Mouse (Mus musculus): ENCODE data around the gene Prpf6. TPM values are rescaled to one million over a fixed set of nuclear protein-coding genes. Genes with fewer than 3 reads are reported as not detected.

Gene Prpf6
- polyA plus RNA-seq, 1 experiment from 2014 or later: 75.2 TPM

DNA sequence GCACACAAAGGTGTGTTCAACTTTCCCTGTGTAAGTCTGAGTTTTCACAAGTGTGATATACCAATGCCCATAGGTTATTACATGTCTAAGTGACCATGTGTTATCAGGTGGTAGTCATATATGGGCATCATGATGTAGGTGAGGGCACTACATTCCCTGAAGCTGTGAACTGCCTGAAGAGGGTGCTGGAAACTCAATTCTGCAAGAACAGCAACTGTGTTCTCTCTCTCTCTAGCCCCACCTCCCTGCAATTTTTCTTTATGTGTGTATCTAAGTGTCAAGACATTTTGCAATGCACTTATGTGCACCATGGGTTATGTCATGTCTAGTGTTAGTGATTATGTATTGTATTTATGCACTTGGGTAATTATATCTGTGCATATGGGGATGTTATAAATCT lies 2.3 kb downstream of the Prpf6 start:
- H3K27me3 ChIP-seq (ENCODE audit: insufficient read depth, low read length): no peaks in the 10 kb centered on the region; the same call in 1 of the 2 replicates
- peaks cover 24% of the 10 kb centered on the region for H3K4me1 ChIP-seq (ENCODE audit: insufficient read depth, low read length)
- no peak overlapping the region for H3K27ac ChIP-seq (ENCODE audit: low read length)
- H3K9ac ChIP-seq (replicated peaks; ENCODE audit: low read length): no peak overlapping the region
- ATAC-seq (ENCODE audit: low FRiP score, low TSS enrichment): no peak
- no peak overlapping the region for H3K4me3 ChIP-seq (ENCODE audit: low read length)
- no peak overlapping the region for H3K4me2 ChIP-seq (replicated peaks; ENCODE audit: low read depth, low read length)
- H3K9me3 ChIP-seq (ENCODE audit: low read length): no peaks in the 10 kb centered on the region
- peaks cover 18% of the 10 kb centered on the region for H3K36me3 ChIP-seq (ENCODE audit: insufficient read depth, low read length)

DNA sequence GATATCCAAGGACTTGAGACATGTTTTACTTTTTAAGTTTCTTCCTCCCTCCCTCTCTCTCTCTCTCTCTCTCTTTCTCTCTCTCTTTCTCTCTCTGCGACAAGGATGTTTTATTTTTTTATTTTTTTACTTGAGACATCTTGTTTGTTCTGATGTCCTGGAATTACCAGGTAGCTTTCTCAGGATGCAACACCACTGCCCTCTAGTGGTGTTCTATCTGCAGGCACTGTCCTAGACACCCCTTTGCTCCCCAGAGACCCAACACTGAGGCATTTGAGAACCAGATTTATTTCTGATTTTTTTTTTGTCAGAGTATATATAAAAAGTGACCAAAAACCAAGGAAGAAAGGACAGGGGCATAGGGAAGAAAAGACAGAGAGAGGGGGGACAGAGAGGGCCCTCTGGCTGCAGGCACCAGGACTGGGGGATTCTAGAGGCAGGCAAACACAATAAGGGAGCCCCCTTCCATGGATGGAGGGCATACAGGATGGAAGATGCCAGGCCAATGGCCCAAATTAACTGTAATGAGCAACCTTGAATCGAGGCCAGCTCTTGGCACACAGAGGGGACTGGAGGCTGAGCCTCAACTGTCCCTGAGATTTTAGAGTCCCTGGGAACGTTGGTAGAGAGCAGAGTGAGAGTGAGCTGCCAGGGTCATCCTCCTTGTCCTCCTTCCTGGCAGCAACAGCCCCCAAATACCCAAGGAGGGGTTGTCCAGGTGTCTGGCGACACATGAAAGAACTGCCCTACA lies 3.5 kb downstream of the Prpf6 start:
- Histone ChIP-seq H3K4me3 (ENCODE audit: low read length) (no peak overlapping the region), H3K27ac (ENCODE audit: low read length) (no peak overlapping the region), H3K9ac (replicated peaks; ENCODE audit: low read length) (no peak overlapping the region), H3K27me3 (ENCODE audit: insufficient read depth, low read length) (no peaks in the 10 kb centered on the region; the same call in 1 of the 2 replicates), H3K4me2 (replicated peaks; ENCODE audit: low read depth, low read length) (no peak overlapping the region), H3K36me3 (ENCODE audit: insufficient read depth, low read length) (peaks cover 9% of the 10 kb centered on the region; the same call in 1 of the 2 replicates), H3K9me3 (ENCODE audit: low read length) (no peaks in the 10 kb centered on the region), H3K4me1 (ENCODE audit: insufficient read depth, low read length) (peaks cover 30% of the 10 kb centered on the region)
- 56% methylated on average over 4 of the region's 4 CpGs for WGBS
- ATAC-seq (ENCODE audit: low FRiP score, low TSS enrichment): no peak

- Histone ChIP-seq H3K4me1 (ENCODE audit: insufficient read depth, low read length) (peaks cover 29% of the 10 kb centered on the region), H3K4me2 (replicated peaks; ENCODE audit: low read depth, low read length) (no peak overlapping the region), H3K36me3 (ENCODE audit: insufficient read depth, low read length) (peaks cover 5% of the 10 kb centered on the region; the same call in 1 of the 2 replicates), H3K9me3 (ENCODE audit: low read length) (no peaks in the 10 kb centered on the region), H3K27me3 (ENCODE audit: insufficient read depth, low read length) (no peaks in the 10 kb centered on the region; the same call in 1 of the 2 replicates), H3K4me3 (ENCODE audit: low read length) (no peak overlapping the region), H3K9ac (replicated peaks; ENCODE audit: low read length) (no peak overlapping the region), H3K27ac (ENCODE audit: low read length) (no peak overlapping the region)
- no peak for ATAC-seq (ENCODE audit: low FRiP score, low TSS enrichment)
- WGBS: 59% methylated on average over 6 of the region's 6 CpGs
These were observed 4.7 kb downstream of the Prpf6 start for GRCm38 (mm10) chr2:181596221-181596960.

DNA sequence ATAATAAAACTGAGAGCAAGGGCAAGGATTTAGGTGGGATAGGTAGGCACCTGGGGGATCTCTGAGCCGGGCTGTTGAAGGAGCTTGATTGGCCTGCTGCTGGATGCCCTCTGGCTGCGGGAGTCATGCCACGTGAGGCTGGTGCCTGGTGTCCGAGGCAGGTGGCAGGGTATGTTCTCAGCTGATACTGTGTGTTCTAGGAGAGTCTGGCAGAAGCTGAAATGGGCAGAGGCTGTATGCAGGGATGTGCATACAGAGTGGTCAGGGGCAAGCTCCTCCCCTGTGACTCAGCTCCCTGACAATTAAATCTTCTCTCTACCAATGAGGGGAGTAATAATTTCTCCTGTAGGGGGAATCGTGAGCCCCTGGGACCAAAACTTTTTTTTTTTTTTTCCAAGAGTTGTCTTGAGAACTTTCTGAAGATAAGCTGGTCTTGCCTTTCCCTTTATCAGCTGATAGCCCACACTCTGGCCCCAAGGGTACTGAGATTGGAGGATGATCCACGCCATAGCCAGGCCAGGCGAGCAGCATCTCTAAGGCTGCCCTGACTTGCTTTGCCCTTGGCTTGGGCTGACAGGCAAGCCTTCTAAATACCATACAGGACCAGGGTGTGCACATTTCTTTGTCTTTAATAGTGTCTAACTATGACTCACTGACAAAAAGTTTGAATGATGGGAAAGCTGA lies 5.9 kb downstream of the Prpf6 start:
- no peak overlapping the region for H3K9ac ChIP-seq (replicated peaks; ENCODE audit: low read length)

DNA sequence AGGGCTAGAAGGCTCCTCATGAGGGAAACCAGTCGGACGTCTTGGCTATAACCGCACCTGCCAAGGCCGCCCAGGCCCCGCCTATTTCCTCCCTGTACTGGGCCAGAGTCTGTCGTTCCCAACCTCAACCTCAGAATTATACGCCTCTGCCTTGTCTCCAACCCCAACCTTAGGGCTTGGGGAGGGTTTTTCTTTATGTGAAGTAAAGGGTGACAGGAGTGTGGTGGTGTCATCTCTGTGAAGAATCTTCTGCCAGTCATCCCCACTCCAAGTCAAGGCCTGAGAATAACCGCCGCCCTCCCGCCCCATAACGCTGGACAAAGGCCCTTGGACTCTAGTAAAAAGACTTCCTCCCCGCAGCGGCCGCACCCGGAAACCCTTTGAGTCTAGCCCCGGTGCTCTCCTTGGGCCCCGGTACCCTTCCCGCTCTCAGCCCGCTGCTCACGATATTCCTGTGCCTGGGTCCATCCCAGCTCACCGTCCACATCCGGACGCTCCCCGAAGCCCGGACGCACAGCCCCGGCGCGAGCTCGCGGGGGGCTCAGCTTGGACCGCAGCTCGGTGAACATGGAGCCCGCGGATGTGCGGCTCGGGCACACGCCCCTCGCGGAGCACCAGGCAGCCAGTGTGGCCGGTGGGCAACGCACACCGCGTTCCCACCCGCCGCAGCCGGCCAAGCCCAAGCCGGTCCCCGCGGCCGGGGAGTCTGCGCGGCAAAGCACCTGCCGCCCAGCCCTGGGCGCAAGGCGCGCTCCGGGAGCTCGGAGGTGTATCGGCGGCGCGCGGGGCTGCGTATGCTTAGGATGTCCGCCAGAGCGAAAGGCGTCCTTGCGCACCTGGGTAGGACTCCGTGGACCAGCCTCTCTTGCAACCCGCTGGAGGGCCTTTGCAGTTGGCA lies 7.0 kb downstream of the Prpf6 start, which contains the start of gene Samd10:
Gene Samd10, minus strand, starts transcription at position 759 of the 898 bp plus-strand sequence.
- Histone ChIP-seq H3K9me3 (ENCODE audit: low read length) (no peaks in the 10 kb centered on the region), H3K4me2 (replicated peaks; ENCODE audit: low read depth, low read length) (peak within 1 kb of the TSS; percentile 83), H3K36me3 (ENCODE audit: insufficient read depth, low read length) (peaks cover 5% of the 10 kb centered on the region; the same call in 1 of the 2 replicates), H3K4me1 (ENCODE audit: insufficient read depth, low read length) (peaks cover 27% of the 10 kb centered on the region), H3K27ac (ENCODE audit: low read length) (peak within 1 kb of the TSS; percentile 89), H3K4me3 (ENCODE audit: low read length) (peak within 1 kb of the TSS; percentile 63), H3K9ac (replicated peaks; ENCODE audit: low read length) (peak within 1 kb of the TSS; percentile 87), H3K27me3 (ENCODE audit: insufficient read depth, low read length) (no peaks in the 10 kb centered on the region; the same call in 1 of the 2 replicates)
- peak; percentile 29 for ATAC-seq (ENCODE audit: low FRiP score, low TSS enrichment)
- WGBS: 2% methylated on average over 68 of the region's 71 CpGs

More for the DNA sequence above, 5.9 kb downstream of the Prpf6 start:
- peaks cover 33% of the 10 kb centered on the region for H3K4me1 ChIP-seq (ENCODE audit: insufficient read depth, low read length)
- no peak overlapping the region for H3K4me3 ChIP-seq (ENCODE audit: low read length)
- no peak overlapping the region for H3K27ac ChIP-seq (ENCODE audit: low read length)
- H3K9me3 ChIP-seq (ENCODE audit: low read length): no peaks in the 10 kb centered on the region
- peak overlapping the region; percentile 83; the same call in 1 of the 2 replicates for H3K4me2 ChIP-seq (replicated peaks; ENCODE audit: low read depth, low read length)
- H3K36me3 ChIP-seq (ENCODE audit: insufficient read depth, low read length): peaks cover 5% of the 10 kb centered on the region; the same call in 1 of the 2 replicates
- 65% methylated on average over 7 of the region's 7 CpGs for WGBS
- no peaks in the 10 kb centered on the region; the same call in 1 of the 2 replicates for H3K27me3 ChIP-seq (ENCODE audit: insufficient read depth, low read length)
- no peak for ATAC-seq (ENCODE audit: low FRiP score, low TSS enrichment)

- Histone ChIP-seq H3K36me3 (ENCODE audit: insufficient read depth, low read length) (peaks cover 5% of the 10 kb centered on the region; the same call in 1 of the 2 replicates), H3K27me3 (ENCODE audit: insufficient read depth, low read length) (no peaks in the 10 kb centered on the region; the same call in 1 of the 2 replicates), H3K27ac (ENCODE audit: low read length) (peak overlapping the region; percentile 74; the same call in 1 of the 2 replicates), H3K9me3 (ENCODE audit: low read length) (no peaks in the 10 kb centered on the region), H3K4me2 (replicated peaks; ENCODE audit: low read depth, low read length) (peak overlapping the region; percentile 81), H3K4me3 (ENCODE audit: low read length) (peak overlapping the region; percentile 87), H3K4me1 (ENCODE audit: insufficient read depth, low read length) (peaks cover 27% of the 10 kb centered on the region), H3K9ac (replicated peaks; ENCODE audit: low read length) (peak overlapping the region; percentile 90)
- ATAC-seq (ENCODE audit: low FRiP score, low TSS enrichment): peak; percentile 1; the same call in 1 of the 2 replicates
- WGBS: 51% methylated on average over 6 of the region's 6 CpGs
These were observed 8.6 kb downstream of the Prpf6 start for GRCm38 (mm10) chr2:181600226-181600758.

DNA sequence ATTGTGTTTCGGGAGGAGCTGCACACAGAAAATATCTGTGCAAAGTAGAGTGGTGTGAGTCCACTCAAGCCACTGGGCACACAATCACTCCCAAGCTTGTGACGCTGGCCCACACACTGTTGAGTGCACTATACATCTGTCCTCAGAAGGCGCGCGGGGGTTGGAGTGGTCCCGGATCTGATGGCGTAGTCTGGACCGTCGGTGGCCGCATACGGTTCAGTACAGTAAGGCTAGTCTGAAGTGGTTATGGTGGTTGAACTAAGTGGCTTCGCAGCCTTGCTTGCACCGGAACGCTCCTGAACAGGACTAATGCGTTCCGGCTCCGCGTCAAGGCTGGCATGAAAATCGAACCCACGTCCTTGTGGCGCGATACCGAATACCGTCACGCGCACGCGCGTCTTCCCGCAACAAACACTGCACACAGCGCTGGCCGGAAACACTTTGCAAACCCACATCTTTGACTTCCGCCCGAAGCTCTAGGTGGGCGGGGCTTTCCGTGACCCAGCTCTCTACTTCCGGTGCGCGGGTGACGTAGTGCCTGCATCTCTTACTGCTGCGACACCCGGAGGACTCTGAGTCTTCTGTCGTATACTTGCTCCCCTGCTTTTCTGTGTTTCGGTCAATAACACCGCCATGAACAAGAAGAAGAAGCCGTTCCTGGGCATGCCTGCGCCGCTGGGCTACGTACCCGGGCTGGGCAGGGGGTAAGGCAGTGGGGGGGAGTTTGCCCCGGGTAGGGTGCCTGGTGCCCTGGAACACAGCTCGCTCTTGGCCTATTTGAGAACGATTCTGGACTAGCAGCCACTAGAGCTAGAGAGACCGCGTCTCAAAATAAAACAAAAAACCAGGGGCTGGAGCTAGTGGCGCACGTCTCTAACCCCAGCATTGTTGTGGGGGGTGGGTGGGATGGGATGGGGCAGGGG lies 9.4 kb downstream of the Prpf6 start:
- H3K9ac ChIP-seq (replicated peaks; ENCODE audit: low read length): peak overlapping the region; percentile 90
- H3K9me3 ChIP-seq (ENCODE audit: low read length): no peaks in the 10 kb centered on the region
- peak overlapping the region; percentile 78 for H3K27ac ChIP-seq (ENCODE audit: low read length)
- H3K27me3 ChIP-seq (ENCODE audit: insufficient read depth, low read length): no peaks in the 10 kb centered on the region; the same call in 1 of the 2 replicates
- peak overlapping the region; percentile 87 for H3K4me3 ChIP-seq (ENCODE audit: low read length)
- peak overlapping the region; percentile 81 for H3K4me2 ChIP-seq (replicated peaks; ENCODE audit: low read depth, low read length)
- peaks cover 2% of the 10 kb centered on the region; the same call in 1 of the 2 replicates for H3K36me3 ChIP-seq (ENCODE audit: insufficient read depth, low read length)
- peak; percentile 94 for ATAC-seq (ENCODE audit: low FRiP score, low TSS enrichment)
- H3K4me1 ChIP-seq (ENCODE audit: insufficient read depth, low read length): peaks cover 27% of the 10 kb centered on the region
- under 1% methylated on average over 57 of the region's 57 CpGs for WGBS

DNA sequence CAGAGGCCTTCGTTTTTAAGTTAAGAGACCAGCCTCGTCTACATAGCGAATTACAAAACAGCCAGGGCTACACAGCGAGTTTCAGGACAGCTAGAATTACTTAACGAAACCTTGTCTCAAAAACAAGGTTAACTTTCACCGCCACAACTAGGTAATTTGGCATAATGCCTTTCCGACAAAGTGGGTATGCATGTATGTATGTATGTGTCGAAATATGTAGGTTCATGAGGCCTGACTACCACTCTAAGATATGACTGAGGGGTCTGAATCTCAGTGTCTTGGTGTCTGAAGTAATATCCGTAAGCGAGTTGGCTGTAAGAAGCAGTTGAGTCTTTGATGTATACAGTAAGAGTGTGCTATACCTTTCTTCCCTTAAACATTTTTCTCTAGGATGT lies 10.1 kb downstream of the Prpf6 start:
- no peak for ATAC-seq (ENCODE audit: low FRiP score, low TSS enrichment)
- Histone ChIP-seq H3K27me3 (ENCODE audit: insufficient read depth, low read length) (no peaks in the 10 kb centered on the region; the same call in 1 of the 2 replicates), H3K4me3 (ENCODE audit: low read length) (peak overlapping the region; percentile 87), H3K27ac (ENCODE audit: low read length) (peak overlapping the region; percentile 78), H3K4me2 (replicated peaks; ENCODE audit: low read depth, low read length) (peak overlapping the region; percentile 81), H3K36me3 (ENCODE audit: insufficient read depth, low read length) (no peaks in the 10 kb centered on the region), H3K4me1 (ENCODE audit: insufficient read depth, low read length) (peaks cover 27% of the 10 kb centered on the region), H3K9ac (replicated peaks; ENCODE audit: low read length) (peak overlapping the region; percentile 90), H3K9me3 (ENCODE audit: low read length) (no peaks in the 10 kb centered on the region)
- 30% methylated on average over 10 of the region's 10 CpGs for WGBS
